Mouse (Mus musculus): Measurements from ENCODE around the gene Gm20489. TPM values are rescaled to one million over a fixed set of nuclear protein-coding genes. Genes with fewer than 3 reads are reported as not detected.

Gm20489 gene
- not detected in 2 replicates for polyA plus RNA-seq (2015; fragmentation: Nextera tagmentation; extraction: Ambion mirVana)

DNA sequence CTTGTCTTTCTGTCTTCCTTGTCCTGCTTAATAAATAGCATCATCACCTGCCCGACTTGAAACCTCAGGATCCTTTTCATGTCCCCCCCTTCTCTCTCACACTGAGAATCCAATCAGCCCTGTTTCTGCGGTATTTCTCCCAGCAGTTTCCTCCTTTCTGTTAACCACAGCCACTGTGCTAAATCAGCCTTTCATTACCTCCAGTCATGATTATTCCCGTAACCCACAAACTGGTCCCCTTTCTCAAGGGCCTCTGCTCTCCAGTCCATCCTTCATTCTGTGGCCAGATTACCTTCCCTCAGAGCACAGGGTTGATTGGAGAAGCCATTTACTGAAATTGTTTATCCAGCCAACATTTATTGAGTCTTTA lies at the start of gene Gm20489:
Gm20489 (minus strand) TSS at position 269 of the 370 bp plus-strand sequence.
- Histone ChIP-seq H3K4me2 (no peak within 1 kb of the TSS), H3K36me3 (no peaks in the 10 kb centered on the region), H3K27ac (replicated peaks) (no peak within 1 kb of the TSS), H3K27me3 (no peaks in the 10 kb centered on the region), H3K4me3 (no peak within 1 kb of the TSS), H3K9ac (no peak within 1 kb of the TSS), H3K4me1 (replicated peaks) (0 out of 2 replicates have a peak, but pooled peaks cover 4% of the 10 kb centered on the region), H3K9me3 (no peaks in the 10 kb centered on the region)
- ATAC-seq (ENCODE audit: low FRiP score, low read depth), result no peak
- 63% methylated on average over 3 of the region's 3 CpGs for WGBS

GRCm38 (mm10) chrX:101313625-101314359 lies 45.0 kb upstream of the Gm20489 start:
- Histone ChIP-seq H3K9ac (no peak overlapping the region), H3K27me3 (no peaks in the 10 kb centered on the region), H3K9me3 (no peaks in the 10 kb centered on the region), H3K4me3 (no peak overlapping the region), H3K27ac (replicated peaks) (no peak overlapping the region), H3K36me3 (peaks cover 25% of the 10 kb centered on the region), H3K4me2 (no peak overlapping the region), H3K4me1 (replicated peaks) (0 out of 2 replicates have a peak, but pooled peaks cover 6% of the 10 kb centered on the region)
- 0 out of 2 replicates have a peak, but pooled peaks have one; percentile 46 for ATAC-seq (ENCODE audit: low FRiP score, low read depth)
- WGBS, result 31% methylated on average over 6 of the region's 6 CpGs

- H3K36me3 ChIP-seq, result peaks cover 19% of the 10 kb centered on the region
- peaks cover 10% of the 10 kb centered on the region; the same call in 1 of the 2 replicates for H3K4me1 ChIP-seq (replicated peaks)
- 95% methylated on average over 5 of the region's 5 CpGs for WGBS
- no peaks in the 10 kb centered on the region for H3K27me3 ChIP-seq
- H3K4me3 ChIP-seq, result no peak overlapping the region
- no peak overlapping the region for H3K9ac ChIP-seq
- no peak for ATAC-seq (ENCODE audit: low FRiP score, low read depth)
- H3K4me2 ChIP-seq, result no peak overlapping the region
- no peak overlapping the region for H3K27ac ChIP-seq (replicated peaks)
- no peaks in the 10 kb centered on the region for H3K9me3 ChIP-seq
Measured at GRCm38 (mm10) chrX:101309299-101309698, 40.5 kb upstream of the Gm20489 start.

- no peak overlapping the region for H3K9ac ChIP-seq
- H3K36me3 ChIP-seq, result peaks cover 2% of the 10 kb centered on the region; the same call in 1 of the 2 replicates
- WGBS, result 41% methylated on average over 2 of the region's 2 CpGs
- peaks cover 34% of the 10 kb centered on the region for H3K4me1 ChIP-seq (replicated peaks)
- no peak overlapping the region for H3K4me3 ChIP-seq
- no peaks in the 10 kb centered on the region for H3K9me3 ChIP-seq
- no peak overlapping the region for H3K4me2 ChIP-seq
- no peak overlapping the region for H3K27ac ChIP-seq (replicated peaks)
- ATAC-seq (ENCODE audit: low FRiP score, low read depth), result no peak
- no peaks in the 10 kb centered on the region for H3K27me3 ChIP-seq
Measured at GRCm38 (mm10) chrX:101304646-101305045, 35.8 kb upstream of the Gm20489 start.

DNA sequence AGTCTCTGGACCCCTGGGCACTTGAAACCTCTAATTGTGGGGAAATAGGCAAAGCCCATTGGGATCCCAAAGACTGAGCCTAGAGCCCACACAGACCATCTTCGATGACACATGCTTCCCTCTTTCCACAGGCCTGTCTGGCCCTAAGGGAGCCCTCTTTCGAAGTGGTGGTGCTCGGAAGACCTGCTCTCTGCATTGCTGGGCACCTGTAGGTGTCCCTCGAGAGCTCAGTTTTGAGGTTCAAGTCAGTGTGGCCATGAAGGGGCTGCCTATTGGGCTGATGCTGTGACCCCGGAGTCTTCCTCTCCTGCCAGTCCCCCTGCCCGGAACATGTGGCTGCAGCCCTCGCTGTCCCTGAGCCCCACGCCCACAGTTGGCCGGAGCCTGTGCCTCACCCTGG lies 32.8 kb upstream of the Gm20489 start:
- WGBS, result 69% methylated on average over 9 of the region's 9 CpGs
- Histone ChIP-seq H3K4me3 (peak overlapping the region; percentile 55), H3K4me2 (peak overlapping the region; percentile 60), H3K27ac (replicated peaks) (no peak overlapping the region), H3K36me3 (no peaks in the 10 kb centered on the region), H3K9me3 (no peaks in the 10 kb centered on the region), H3K27me3 (no peaks in the 10 kb centered on the region), H3K4me1 (replicated peaks) (peaks cover 34% of the 10 kb centered on the region), H3K9ac (peak overlapping the region; percentile 72)
- ATAC-seq (ENCODE audit: low FRiP score, low read depth), result no peak

DNA sequence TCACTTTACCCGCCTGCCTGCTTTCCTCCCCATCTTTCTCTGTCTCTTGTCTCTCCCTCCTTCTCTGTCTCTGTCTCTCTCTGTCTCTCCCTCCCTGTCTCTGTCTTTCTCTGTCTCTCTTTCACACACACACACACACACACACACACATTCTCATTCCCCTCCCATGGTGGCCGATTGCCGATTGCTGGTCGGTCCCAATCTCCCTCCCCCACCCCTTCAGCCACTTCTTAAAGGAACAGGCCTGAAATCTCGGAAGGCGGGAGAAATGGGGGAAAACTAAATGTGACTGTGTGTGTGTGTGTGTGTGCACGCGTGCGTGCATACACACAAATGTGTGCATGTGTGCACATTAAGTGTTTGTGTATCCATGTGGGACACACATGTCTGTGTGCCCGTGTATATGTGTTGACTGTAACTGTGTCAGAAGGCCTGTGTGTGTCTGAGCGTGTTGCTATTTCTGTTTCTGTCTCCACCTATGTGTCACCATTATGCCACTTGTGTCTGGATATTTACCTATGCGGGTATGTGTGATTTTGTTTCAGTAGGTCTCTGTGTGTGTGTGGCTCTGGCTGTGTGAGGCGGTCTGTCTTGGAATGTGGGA lies 31.7 kb upstream of the Gm20489 start:
- peak overlapping the region; percentile 55 for H3K4me3 ChIP-seq
- peak overlapping the region; percentile 60 for H3K4me2 ChIP-seq
- H3K9me3 ChIP-seq, result no peaks in the 10 kb centered on the region
- peak overlapping the region; percentile 72 for H3K9ac ChIP-seq
- peak; percentile 59 for ATAC-seq (ENCODE audit: low FRiP score, low read depth)
- H3K36me3 ChIP-seq, result no peaks in the 10 kb centered on the region
- no peaks in the 10 kb centered on the region for H3K27me3 ChIP-seq
- H3K27ac ChIP-seq (replicated peaks), result peak overlapping the region; percentile 90
- WGBS, result 23% methylated on average over 13 of the region's 13 CpGs
- peaks cover 34% of the 10 kb centered on the region for H3K4me1 ChIP-seq (replicated peaks)

DNA sequence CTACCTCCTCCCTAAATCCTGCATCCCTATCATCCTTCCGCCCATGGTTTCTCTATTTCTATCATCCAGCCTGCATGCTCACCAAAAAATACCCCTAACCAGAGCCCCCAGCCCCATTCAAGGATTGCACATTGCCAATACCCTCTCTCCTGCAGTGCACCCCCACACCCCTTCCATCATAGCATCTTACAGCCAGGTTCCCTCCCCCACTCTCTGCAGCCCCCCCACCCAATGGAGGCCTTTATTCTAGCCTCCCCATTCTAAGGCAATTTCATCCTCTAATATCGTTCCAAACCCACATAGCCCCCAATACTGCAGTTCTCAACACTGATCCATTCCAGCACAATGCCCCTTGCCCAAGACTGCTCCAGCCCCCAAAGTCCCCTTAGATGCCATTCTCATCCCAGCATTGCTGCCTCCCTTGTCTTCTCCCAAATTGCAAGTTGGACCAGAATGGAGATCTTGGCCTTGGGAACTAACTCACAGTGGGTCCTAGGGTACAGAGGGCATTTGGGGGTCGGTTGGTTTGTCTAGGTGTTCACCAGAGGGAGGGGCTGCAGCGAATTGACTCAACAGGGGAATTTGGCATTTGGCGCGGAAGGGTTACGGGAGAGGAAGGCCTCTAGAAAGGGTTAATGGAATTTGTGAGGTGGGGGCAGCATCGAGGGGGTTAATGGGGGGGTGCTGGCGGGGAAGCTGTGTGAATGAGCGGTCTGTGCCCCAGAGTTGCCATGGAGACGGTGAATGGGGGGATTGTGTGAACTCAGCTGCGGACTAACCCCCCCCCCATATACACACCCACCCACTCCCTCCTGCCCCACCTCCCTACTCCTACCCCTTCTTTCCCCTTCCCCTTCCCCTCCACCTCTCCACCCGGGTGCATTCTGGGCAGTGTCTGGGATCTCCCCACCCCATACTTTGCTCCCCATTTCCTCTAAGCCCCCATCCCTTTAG lies 30.9 kb upstream of the Gm20489 start:
- ATAC-seq (ENCODE audit: low FRiP score, low read depth), result peak; percentile 73
- Histone ChIP-seq H3K4me2 (peak overlapping the region; percentile 60), H3K27me3 (no peaks in the 10 kb centered on the region), H3K4me3 (peak overlapping the region; percentile 55), H3K36me3 (no peaks in the 10 kb centered on the region), H3K9me3 (no peaks in the 10 kb centered on the region), H3K9ac (peak overlapping the region; percentile 72), H3K27ac (replicated peaks) (peak overlapping the region; percentile 90), H3K4me1 (replicated peaks) (peaks cover 34% of the 10 kb centered on the region)
- WGBS, result 20% methylated on average over 13 of the region's 13 CpGs

GRCm38 (mm10) chrX:101299055-101299454 lies 30.2 kb upstream of the Gm20489 start, which contains the start of gene Nlgn3:
Gene Nlgn3 (plus strand): TSS chrX:101299168.
- H3K36me3 ChIP-seq, result no peaks in the 10 kb centered on the region
- peak within 1 kb of the TSS; percentile 60 for H3K4me2 ChIP-seq
- peak within 1 kb of the TSS; percentile 90 for H3K27ac ChIP-seq (replicated peaks)
- H3K4me3 ChIP-seq, result peak within 1 kb of the TSS; percentile 55
- H3K9me3 ChIP-seq, result no peaks in the 10 kb centered on the region
- H3K9ac ChIP-seq, result peak within 1 kb of the TSS; percentile 72
- 18% methylated on average over 17 of the region's 24 CpGs for WGBS
- peaks cover 28% of the 10 kb centered on the region for H3K4me1 ChIP-seq (replicated peaks)
- peak; percentile 32; the same call in 1 of the 2 replicates for ATAC-seq (ENCODE audit: low FRiP score, low read depth)
- H3K27me3 ChIP-seq, result no peaks in the 10 kb centered on the region

DNA sequence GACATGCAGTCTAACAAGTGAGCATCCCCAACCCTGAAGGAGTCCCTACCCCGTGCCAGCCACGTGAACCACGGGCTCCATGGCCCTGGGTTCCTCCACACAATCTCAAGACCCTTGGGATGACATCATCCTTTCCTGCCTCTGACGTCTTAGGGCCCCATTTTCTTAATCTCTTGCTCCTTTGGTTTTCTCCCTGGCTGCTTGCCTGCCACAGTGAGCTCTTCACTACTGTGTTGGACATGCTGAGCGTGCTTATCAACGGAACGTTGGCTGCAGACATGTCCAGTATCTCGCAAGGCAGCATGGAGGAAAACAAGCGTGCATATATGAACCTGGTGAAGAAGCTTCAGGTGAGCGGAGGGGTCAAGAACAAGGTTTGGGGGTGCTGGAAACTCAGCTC lies 21.3 kb upstream of the Gm20489 start:
- ATAC-seq (ENCODE audit: low FRiP score, low read depth), result no peak
- no peaks in the 10 kb centered on the region for H3K27me3 ChIP-seq
- peaks cover 10% of the 10 kb centered on the region; the same call in 1 of the 2 replicates for H3K36me3 ChIP-seq
- H3K9me3 ChIP-seq, result no peaks in the 10 kb centered on the region
- no peaks in the 10 kb centered on the region for H3K4me1 ChIP-seq (replicated peaks)
- no peak overlapping the region for H3K4me3 ChIP-seq
- no peak overlapping the region for H3K4me2 ChIP-seq
- WGBS, result 91% methylated on average over 10 of the region's 10 CpGs
- H3K27ac ChIP-seq (replicated peaks), result no peak overlapping the region
- no peak overlapping the region for H3K9ac ChIP-seq

DNA sequence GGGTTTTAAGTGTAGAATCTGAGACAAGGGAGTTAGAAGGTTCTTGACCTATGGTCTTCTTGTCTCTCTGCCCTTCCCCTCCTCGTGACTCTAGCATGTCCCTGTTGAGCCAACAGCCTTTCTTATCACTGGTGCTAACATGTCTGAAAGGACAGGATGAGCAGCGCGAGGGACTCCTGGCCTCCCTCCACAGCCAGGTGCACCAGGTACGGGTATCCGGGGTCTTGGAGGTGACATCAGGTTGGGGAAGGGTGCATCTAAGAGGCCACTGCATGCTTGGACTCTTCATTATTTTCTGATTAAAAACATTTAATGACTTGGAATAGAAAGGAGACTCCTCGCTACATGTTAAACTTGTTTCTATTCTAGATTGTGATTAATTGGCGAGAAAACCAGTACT lies 20.2 kb upstream of the Gm20489 start:
- Histone ChIP-seq H3K27ac (replicated peaks) (no peak overlapping the region), H3K4me1 (replicated peaks) (no peaks in the 10 kb centered on the region), H3K27me3 (no peaks in the 10 kb centered on the region), H3K4me2 (no peak overlapping the region), H3K9me3 (no peaks in the 10 kb centered on the region), H3K36me3 (peaks cover 10% of the 10 kb centered on the region; the same call in 1 of the 2 replicates), H3K4me3 (no peak overlapping the region), H3K9ac (no peak overlapping the region)
- ATAC-seq (ENCODE audit: low FRiP score, low read depth), result no peak
- 96% methylated on average over 7 of the region's 7 CpGs for WGBS

DNA sequence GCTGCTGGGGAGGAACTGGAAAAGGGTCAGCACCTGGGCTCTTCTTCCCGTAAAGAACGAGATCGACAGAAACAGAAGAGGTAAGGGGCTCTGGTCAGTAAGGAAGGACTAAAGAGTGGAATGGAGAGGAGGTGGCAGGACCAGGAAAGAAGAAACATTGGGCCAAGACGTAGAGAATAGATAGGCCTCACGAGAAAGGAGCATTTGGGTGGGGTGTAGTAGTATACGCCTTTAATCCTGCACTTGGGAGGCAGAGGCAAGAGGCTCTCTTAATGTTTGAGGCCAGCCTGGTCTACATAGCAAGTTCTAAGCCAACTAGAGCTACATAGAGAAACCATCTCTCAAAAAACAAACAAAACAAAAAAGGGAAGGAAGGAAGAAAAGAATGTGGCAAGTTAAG lies 19.6 kb upstream of the Gm20489 start:
- Histone ChIP-seq H3K27me3 (no peaks in the 10 kb centered on the region), H3K4me3 (no peak overlapping the region), H3K9ac (no peak overlapping the region), H3K27ac (replicated peaks) (no peak overlapping the region), H3K4me1 (replicated peaks) (no peaks in the 10 kb centered on the region), H3K4me2 (no peak overlapping the region), H3K9me3 (no peaks in the 10 kb centered on the region), H3K36me3 (peaks cover 10% of the 10 kb centered on the region; the same call in 1 of the 2 replicates)
- ATAC-seq (ENCODE audit: low FRiP score, low read depth), result no peak
- WGBS, result 94% methylated on average over 6 of the region's 6 CpGs
